Mouse (Mus musculus): ENCODE results near the gene Immt. TPM values are rescaled to one million over a fixed set of nuclear protein-coding genes. Genes with fewer than 3 reads are reported as not detected.
A peak's percentile ranks its signal among the peaks of the same experiment; 100 is the strongest.
"Not testable (repeated sequence)": the region's sequence is repeated elsewhere in the genome, so short reads cannot be mapped to it uniquely, and the experiment has no call there.

Gene Immt
- total RNA-seq, 4 experiments from 2014 or later, result 226 to 361 (median 285) TPM

GRCm38 (mm10) chr6:71846906-71847305, 15.8 kb downstream of the Immt start:
- DNase-seq, result peak; percentile 55

GRCm38 (mm10) chr6:71867751-71868150, 36.6 kb downstream of the Immt start:
- DNase-seq, result no peak

- DNase-seq, result no peak
Observed at GRCm38 (mm10) chr6:71868809-71869208, 37.7 kb downstream of the Immt start.

- DNase-seq, result no peak
Observed at GRCm38 (mm10) chr6:71871396-71871795, 40.3 kb downstream of the Immt start.

GRCm38 (mm10) chr6:71877965-71878760, 47.0 kb downstream of the Immt start:
- DNase-seq, result no peak

- DNase-seq, result no peak
Observed at GRCm38 (mm10) chr6:71893263-71893662, 62.1 kb downstream of the Immt start.

GRCm38 (mm10) chr6:71907702-71908235, 76.6 kb downstream of the Immt start:
- no peak for DNase-seq

GRCm38 (mm10) chr6:71908481-71909381, 77.6 kb downstream of the Immt start, which contains the start of the genes Ptcd3 and Polr1a:
Ptcd3 (minus strand) TSS chr6:71908750.
Polr1a (plus strand) TSS chr6:71909053.
- DNase-seq, result peak; percentile 81

GRCm38 (mm10) chr6:71909384-71909783, 78.3 kb downstream of the Immt start:
- DNase-seq, result no peak

- no peak for DNase-seq
Observed at GRCm38 (mm10) chr6:71909840-71910239, 78.7 kb downstream of the Immt start.

GRCm38 (mm10) chr6:71911686-71912450, 80.7 kb downstream of the Immt start:
- peak; percentile 63 for DNase-seq

GRCm38 (mm10) chr6:71920752-71921151, 89.6 kb downstream of the Immt start:
- DNase-seq, result no peak

GRCm38 (mm10) chr6:71925233-71925632, 94.1 kb downstream of the Immt start:
- not testable (repeated sequence) for DNase-seq

Other genes starting within 250 kb of the Immt start
- 10 to 100 TPM; 27.3 to 53.0 (median 38.4) TPM for gene Kdm3a, start 198.3 kb upstream of the Immt start, total RNA-seq (2022)
- gene Reep1, start 123.8 kb upstream of the Immt start, total RNA-seq (2022), result 1 to 10 TPM; 3.8 to 9.3 (median 5.3) TPM
- 10 to 100 TPM; 35.0 to 41.1 (median 39.2) TPM for gene Mrpl35, start 4.4 kb upstream of the Immt start, total RNA-seq (2022)
- gene Ptcd3, start 77.4 kb downstream of the Immt start, total RNA-seq (2022), result 100 to 1,000 TPM in 2 of 4 experiments, 10 to 100 TPM in 2; 90.8 to 118 (median 104) TPM
- 100 to 1,000 TPM in 1 of 4 experiments, 10 to 100 TPM in 3; 66.4 to 108 (median 85.9) TPM for gene Polr1a, start 77.7 kb downstream of the Immt start, total RNA-seq (2022)